Mouse (Mus musculus) ES-E14 (cell line): Measurements from ENCODE around the gene Ccnjl.

Experiments used
- CHD2 ChIP-seq: IDR thresholded peaks from 2 replicates; pipeline ENCODE4 v1.6.1; 2014; ENCODE audit warnings: mild to moderate bottlenecking, low read depth, low read length, inconsistent platforms
- HCFC1 ChIP-seq: IDR thresholded peaks from 2 replicates; pipeline ENCODE4 v1.6.1; 2012; ENCODE audit warnings: low read length, inconsistent platforms, borderline replicate concordance; ENCODE audit not compliant: insufficient read depth
- MAFK ChIP-seq: IDR thresholded peaks from 2 replicates; pipeline ENCODE4 v1.6.1; 2014; ENCODE audit warnings: mild to moderate bottlenecking, low read depth, low read length, inconsistent platforms; ENCODE audit not compliant: insufficient read depth
- ZC3H11A ChIP-seq: IDR thresholded peaks from 2 replicates; pipeline ENCODE4 v1.6.1; 2012; ENCODE audit warnings: low read depth, mild to moderate bottlenecking, inconsistent platforms, low read length, borderline replicate concordance
- ZNF384 ChIP-seq: IDR thresholded peaks from 2 replicates; pipeline ENCODE4 v1.6.1; 2012; ENCODE audit warnings: low read depth, low read length, inconsistent platforms

DNA sequence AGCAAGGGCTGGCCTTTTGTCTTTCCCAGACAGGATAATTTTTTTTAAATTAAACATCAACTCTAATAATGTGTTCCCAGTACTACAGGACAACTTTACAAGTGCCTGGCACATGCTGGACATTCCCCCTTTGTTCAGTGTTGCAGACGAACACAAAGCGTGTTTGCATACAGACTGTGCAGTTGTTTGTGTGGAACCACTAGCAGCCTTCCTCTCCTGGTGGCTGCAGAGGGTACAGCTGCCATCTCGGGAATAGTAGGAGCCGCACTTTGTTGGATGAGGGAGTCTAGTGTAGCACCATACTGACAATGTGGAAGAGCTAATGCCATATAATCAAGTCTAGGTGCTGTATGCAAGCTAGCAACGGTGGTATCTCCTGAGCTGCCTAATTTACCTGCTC lies 3.0 kb downstream of the Ccnjl start:
- TF ChIP-seq ZC3H11A, result no peak
- TF ChIP-seq ZNF384, result no peak
- no peak for TF ChIP-seq MAFK
- TF ChIP-seq CHD2, result no peak
- TF ChIP-seq HCFC1, result no peak
